Mouse (Mus musculus) liver, embryonic 12.5 days (tissue): ENCODE measurements around the gene Ggt7. TPM values are rescaled to one million over a fixed set of nuclear protein-coding genes. Genes with fewer than 3 reads are reported as not detected.

ENCODE experiments used
- ATAC-seq: fragments of 200-750 bp; cut with Nextera tagmentation; 2 replicates; pipeline ENCODE4 v1.8.0; 2017; ENCODE audit warnings: moderate number of reproducible peaks, mild to moderate bottlenecking, moderate library complexity
- H3K27ac ChIP-seq: fragments of 300-500 bp; sonication (generic); 2 replicates; pipeline ENCODE4 v1.5.1; 2016; ENCODE audit warnings: mild to moderate bottlenecking
- H3K27me3 ChIP-seq: fragments of 300-500 bp; sonication (generic); replicated peaks from 2 replicates; pipeline ENCODE4 v1.6.1; 2016; ENCODE audit warnings: mild to moderate bottlenecking, moderate library complexity
- H3K36me3 ChIP-seq: fragments of 300-500 bp; sonication (generic); 2 replicates; pipeline ENCODE4 v1.6.1; 2016; ENCODE audit warnings: mild to moderate bottlenecking, moderate library complexity
- H3K4me1 ChIP-seq: fragments of 300-500 bp; sonication (generic); 2 replicates; pipeline ENCODE4 v1.6.1; 2016
- H3K4me2 ChIP-seq: fragments of 300-500 bp; sonication (generic); 2 replicates; pipeline ENCODE4 v1.6.1; 2016; ENCODE audit warnings: mild to moderate bottlenecking, moderate library complexity
- H3K4me3 ChIP-seq: fragments of 300-500 bp; sonication (generic); 2 replicates; pipeline ENCODE4 v1.5.1; 2016; ENCODE audit warnings: mild to moderate bottlenecking, moderate library complexity
- H3K9ac ChIP-seq: fragments of 300-500 bp; sonication (generic); 2 replicates; pipeline ENCODE4 v1.6.1; 2016; ENCODE audit warnings: mild to moderate bottlenecking, moderate library complexity
- H3K9me3 ChIP-seq: fragments of 300-500 bp; sonication (generic); replicated peaks from 2 replicates; pipeline ENCODE4 v1.6.1; 2016; ENCODE audit warnings: mild to moderate bottlenecking, moderate library complexity
- WGBS: fragments of 180-500 bp; shearing (Covaris S2); methylation state at CpG from one replicate; pipeline ENCODE4 v1.1.7; 2016; ENCODE audit not compliant: insufficient replicate concordance; 5-methylcytosine and 5-hydroxymethylcytosine counted together
- polyA plus RNA-seq: library from polyadenylated mRNA; unstranded; fragments of >200 nt; fragmentation: Nextera tagmentation; extraction: Ambion mirVana; gene quantifications from 2 replicates; pipeline ENCODE4 v1.2.1, GENCODE M21; 2016

The Ggt7 gene
- polyA plus RNA-seq, 1 experiment from 2014 or later, result 0.86 TPM

GRCm38 (mm10) chr2:155537761-155538462 is 19.9 kb upstream of the Ggt7 start:
- ATAC-seq, result peak; percentile 57
- no peaks in the 10 kb centered on the region for H3K27me3 ChIP-seq
- peaks cover 20% of the 10 kb centered on the region for H3K4me1 ChIP-seq
- peak overlapping the region; percentile 27; the same call in 1 of the 2 replicates for H3K27ac ChIP-seq
- no peaks in the 10 kb centered on the region for H3K9me3 ChIP-seq
- no peak overlapping the region for H3K9ac ChIP-seq
- H3K36me3 ChIP-seq, result no peaks in the 10 kb centered on the region
- peak overlapping the region; percentile 19; the same call in 1 of the 2 replicates for H3K4me2 ChIP-seq
- H3K4me3 ChIP-seq, result no peak overlapping the region
- 71% methylated on average over 5 of the region's 5 CpGs for WGBS

GRCm38 (mm10) chr2:155536292-155536691 is 18.3 kb upstream of the Ggt7 start:
- no peak overlapping the region for H3K9ac ChIP-seq
- H3K4me3 ChIP-seq, result no peak overlapping the region
- ATAC-seq, result peak; percentile 51; the same call in 1 of the 2 replicates
- no peak overlapping the region for H3K27ac ChIP-seq
- no peaks in the 10 kb centered on the region for H3K27me3 ChIP-seq
- no peak overlapping the region for H3K4me2 ChIP-seq
- H3K36me3 ChIP-seq, result no peaks in the 10 kb centered on the region
- H3K9me3 ChIP-seq, result no peaks in the 10 kb centered on the region
- H3K4me1 ChIP-seq, result peaks cover 20% of the 10 kb centered on the region

GRCm38 (mm10) chr2:155527367-155527766 is 9.3 kb upstream of the Ggt7 start:
- Histone ChIP-seq H3K27me3 (no peaks in the 10 kb centered on the region), H3K36me3 (peaks cover 4% of the 10 kb centered on the region; the same call in 1 of the 2 replicates), H3K9me3 (no peaks in the 10 kb centered on the region), H3K4me2 (peak overlapping the region; percentile 24), H3K4me3 (no peak overlapping the region), H3K9ac (no peak overlapping the region), H3K4me1 (peaks cover 33% of the 10 kb centered on the region), H3K27ac (peak overlapping the region; percentile 60; the same call in 1 of the 2 replicates)
- 14% methylated on average over 5 of the region's 5 CpGs for WGBS
- ATAC-seq, result no peak; the same call in 1 of the 2 replicates

- no peak overlapping the region for H3K9ac ChIP-seq
- H3K4me3 ChIP-seq, result no peak overlapping the region
- H3K4me2 ChIP-seq, result no peak overlapping the region
- no peak for ATAC-seq
- no peak overlapping the region for H3K27ac ChIP-seq
- no peaks in the 10 kb centered on the region for H3K9me3 ChIP-seq
- peaks cover 42% of the 10 kb centered on the region for H3K4me1 ChIP-seq
- H3K36me3 ChIP-seq, result peaks cover 6% of the 10 kb centered on the region; the same call in 1 of the 2 replicates
- H3K27me3 ChIP-seq, result no peaks in the 10 kb centered on the region
- WGBS, result 15% methylated on average over 1 of the region's 1 CpGs
Observed at GRCm38 (mm10) chr2:155524378-155524777, 6.3 kb upstream of the Ggt7 start.

GRCm38 (mm10) chr2:155523706-155524105 is 5.7 kb upstream of the Ggt7 start:
- peaks cover 6% of the 10 kb centered on the region; the same call in 1 of the 2 replicates for H3K36me3 ChIP-seq
- 22% methylated on average over 5 of the region's 5 CpGs for WGBS

GRCm38 (mm10) chr2:155518531-155519270 is 664 bp upstream of the Ggt7 start:
- no peak for ATAC-seq
- Histone ChIP-seq H3K4me2 (peak overlapping the region; percentile 80), H3K36me3 (peaks cover 6% of the 10 kb centered on the region; the same call in 1 of the 2 replicates), H3K4me3 (peak overlapping the region; percentile 78), H3K4me1 (peaks cover 36% of the 10 kb centered on the region), H3K9ac (peak overlapping the region; percentile 77), H3K9me3 (no peaks in the 10 kb centered on the region), H3K27ac (peak overlapping the region; percentile 83), H3K27me3 (peaks cover 32% of the 10 kb centered on the region)
- 21% methylated on average over 18 of the region's 18 CpGs for WGBS

More at GRCm38 (mm10) chr2:155523706-155524105, 5.7 kb upstream of the Ggt7 start:
- Histone ChIP-seq H3K9me3 (no peaks in the 10 kb centered on the region), H3K27me3 (no peaks in the 10 kb centered on the region), H3K4me2 (peak overlapping the region; percentile 3; the same call in 1 of the 2 replicates), H3K4me3 (no peak overlapping the region), H3K4me1 (peaks cover 48% of the 10 kb centered on the region), H3K9ac (no peak overlapping the region), H3K27ac (no peak overlapping the region)
- no peak for ATAC-seq

GRCm38 (mm10) chr2:155515941-155516340 is 2.1 kb downstream of the Ggt7 start:
- Histone ChIP-seq H3K9ac (no peak overlapping the region), H3K9me3 (no peaks in the 10 kb centered on the region), H3K4me3 (no peak overlapping the region), H3K27me3 (peaks cover 49% of the 10 kb centered on the region), H3K4me2 (no peak overlapping the region), H3K27ac (no peak overlapping the region), H3K36me3 (no peaks in the 10 kb centered on the region), H3K4me1 (peaks cover 30% of the 10 kb centered on the region)
- 30% methylated on average over 1 of the region's 1 CpGs for WGBS
- no peak for ATAC-seq

- 4% methylated on average over 22 of the region's 23 CpGs for WGBS
- peak overlapping the region; percentile 37; the same call in 1 of the 2 replicates for H3K9ac ChIP-seq
Observed at GRCm38 (mm10) chr2:155514666-155515065, 3.4 kb downstream of the Ggt7 start.

GRCm38 (mm10) chr2:155513543-155513942 is 4.5 kb downstream of the Ggt7 start:
- no peaks in the 10 kb centered on the region for H3K9me3 ChIP-seq
- no peak overlapping the region for H3K4me3 ChIP-seq
- no peak overlapping the region for H3K4me2 ChIP-seq
- no peaks in the 10 kb centered on the region for H3K36me3 ChIP-seq
- 35% methylated on average over 5 of the region's 5 CpGs for WGBS
- H3K9ac ChIP-seq, result no peak overlapping the region
- ATAC-seq, result no peak
- no peak overlapping the region for H3K27ac ChIP-seq
- H3K27me3 ChIP-seq, result peaks cover 49% of the 10 kb centered on the region
- H3K4me1 ChIP-seq, result peaks cover 13% of the 10 kb centered on the region

More at GRCm38 (mm10) chr2:155514666-155515065, 3.4 kb downstream of the Ggt7 start:
- Histone ChIP-seq H3K4me2 (peak overlapping the region; percentile 56), H3K9me3 (no peaks in the 10 kb centered on the region), H3K36me3 (no peaks in the 10 kb centered on the region), H3K4me3 (peak overlapping the region; percentile 25), H3K27me3 (peaks cover 49% of the 10 kb centered on the region), H3K27ac (no peak overlapping the region), H3K4me1 (peaks cover 22% of the 10 kb centered on the region)
- ATAC-seq, result no peak

GRCm38 (mm10) chr2:155512479-155512878 is 5.6 kb downstream of the Ggt7 start:
- no peak overlapping the region for H3K4me3 ChIP-seq
- H3K36me3 ChIP-seq, result no peaks in the 10 kb centered on the region
- H3K4me1 ChIP-seq, result peaks cover 13% of the 10 kb centered on the region
- H3K4me2 ChIP-seq, result no peak overlapping the region
- 55% methylated on average over 4 of the region's 4 CpGs for WGBS
- H3K9ac ChIP-seq, result no peak overlapping the region
- no peak for ATAC-seq
- no peaks in the 10 kb centered on the region for H3K9me3 ChIP-seq
- H3K27ac ChIP-seq, result no peak overlapping the region
- peaks cover 49% of the 10 kb centered on the region for H3K27me3 ChIP-seq

- WGBS, result 60% methylated on average over 10 of the region's 10 CpGs
- H3K4me1 ChIP-seq, result no peaks in the 10 kb centered on the region
- H3K9ac ChIP-seq, result no peak overlapping the region
- H3K36me3 ChIP-seq, result no peaks in the 10 kb centered on the region
- H3K9me3 ChIP-seq, result no peaks in the 10 kb centered on the region
- no peak overlapping the region for H3K4me2 ChIP-seq
- ATAC-seq, result no peak
- H3K27ac ChIP-seq, result no peak overlapping the region
- H3K4me3 ChIP-seq, result no peak overlapping the region
- H3K27me3 ChIP-seq, result peaks cover 37% of the 10 kb centered on the region
Observed at GRCm38 (mm10) chr2:155507721-155508470, 10.1 kb downstream of the Ggt7 start.
